Mouse (Mus musculus) brain, embryonic 14.5 days (tissue): Measurements from ENCODE around the gene Pfdn2.

ENCODE experiments used
- CTCF ChIP-seq: fragments of 200-500 bp; IDR thresholded peaks from 2 replicates; pipeline ENCODE4 v1.5.1; 2012; ENCODE audit warnings: inconsistent platforms, mild to moderate bottlenecking, moderate library complexity, borderline replicate concordance; ENCODE audit not compliant: insufficient read depth, insufficient read length; ENCODE audit errors: extremely low read depth
- POLR2A ChIP-seq: fragments of 200-500 bp; IDR thresholded peaks from 2 replicates; pipeline ENCODE4 v1.6.1; 2012; ENCODE audit warnings: mild to moderate bottlenecking, inconsistent platforms, borderline replicate concordance; ENCODE audit not compliant: poor library complexity, insufficient read depth, insufficient read length, severe bottlenecking; ENCODE audit errors: extremely low read depth

DNA sequence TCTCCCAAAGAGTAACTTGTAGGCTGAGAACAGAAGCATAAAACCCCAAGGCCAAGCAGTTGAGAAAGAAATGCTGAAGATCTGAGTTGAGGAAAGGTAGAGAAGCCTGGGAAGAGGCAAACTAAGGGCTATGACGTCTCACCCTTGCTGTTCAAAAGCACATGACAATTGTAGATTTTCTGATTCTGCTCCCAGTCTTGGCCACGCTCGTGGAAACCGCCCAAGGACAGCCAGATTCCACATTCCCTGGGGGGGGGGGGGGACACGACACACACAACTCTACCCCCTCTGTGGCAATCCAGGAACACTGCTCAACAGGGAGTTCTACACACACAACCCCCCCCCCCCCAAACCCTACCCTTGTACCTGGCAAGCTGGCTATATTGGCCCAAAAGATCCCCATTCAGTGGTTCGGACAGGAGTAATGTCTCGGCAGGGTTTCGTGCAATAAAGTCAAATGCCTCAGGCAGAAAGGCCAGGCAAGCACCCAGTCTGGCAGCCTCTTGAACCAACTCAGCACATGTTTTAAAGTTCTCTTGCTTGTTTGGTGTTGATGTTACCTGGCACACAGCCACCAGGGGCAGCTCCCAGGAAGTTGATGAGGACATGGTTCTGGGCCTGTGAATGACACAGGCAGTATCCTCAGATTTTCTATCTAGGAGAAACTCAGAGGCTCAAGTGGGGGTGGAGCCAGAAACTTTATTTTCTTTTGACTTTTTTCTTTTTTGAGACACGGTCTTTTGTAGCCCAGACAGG, 1.4 kb upstream of the Pfdn2 start:
- TF ChIP-seq POLR2A (no peak), CTCF (no peak)
